Mouse (Mus musculus): ENCODE measurements around the gene Kif7. TPM values are rescaled to one million over a fixed set of nuclear protein-coding genes. Genes with fewer than 3 reads are reported as not detected.

Kif7 gene
- total RNA-seq (2021) = 1 to 10 TPM; 1.1 to 1.6 TPM
- long read RNA-seq, experiment 1, partial matches to known transcripts = 0 of 2 reads
- long read RNA-seq, experiment 1, other reads (novel, unspliced or antisense) = 2 of 2 reads
- long read RNA-seq, experiment 2 = 0 reads

DNA sequence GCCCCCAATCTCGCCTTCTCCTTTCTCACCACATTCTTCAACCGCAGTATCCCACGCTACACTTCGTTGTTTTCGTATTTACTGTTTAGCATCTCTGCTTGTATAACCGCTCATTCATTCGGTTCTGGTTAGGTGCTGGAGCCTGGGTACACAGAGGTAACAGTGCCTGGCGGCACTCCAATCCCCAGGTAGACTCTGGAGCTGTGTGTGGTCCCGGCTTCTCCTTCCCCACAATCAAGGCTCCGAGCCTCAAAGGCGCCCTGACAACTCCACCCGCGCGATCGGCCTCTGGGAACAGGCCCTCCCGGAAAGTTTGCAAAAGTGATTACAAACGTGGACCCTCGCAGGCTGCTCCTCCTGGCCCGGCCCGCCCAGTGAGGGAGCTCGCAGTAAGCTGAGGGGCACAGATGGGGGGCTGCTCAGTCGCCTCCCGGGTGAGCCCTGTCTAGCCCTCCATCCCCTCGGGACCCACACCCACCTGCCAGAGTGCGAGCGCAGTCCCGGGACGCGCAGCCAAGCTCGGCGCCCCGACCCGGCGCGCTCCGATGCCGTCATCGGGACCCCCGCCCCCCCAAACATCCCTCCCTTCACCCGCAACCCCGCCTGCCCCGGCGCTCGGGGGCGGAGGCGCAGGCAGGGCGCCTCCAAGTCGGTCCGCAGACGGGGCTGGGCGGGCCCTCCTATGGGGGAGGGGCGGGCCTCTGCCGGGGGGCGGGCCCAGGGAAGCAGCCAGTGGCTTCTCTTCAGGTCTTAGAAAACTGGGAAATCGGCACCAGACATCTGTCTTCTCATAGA lies at the start of gene Kif7:
TSS of gene Kif7 (minus strand) at position 534 of the 795 bp plus-strand sequence.
- peak; percentile 14 to 26 for DNase-seq (ENCODE audit: low spot score in 2 of 2)

DNA sequence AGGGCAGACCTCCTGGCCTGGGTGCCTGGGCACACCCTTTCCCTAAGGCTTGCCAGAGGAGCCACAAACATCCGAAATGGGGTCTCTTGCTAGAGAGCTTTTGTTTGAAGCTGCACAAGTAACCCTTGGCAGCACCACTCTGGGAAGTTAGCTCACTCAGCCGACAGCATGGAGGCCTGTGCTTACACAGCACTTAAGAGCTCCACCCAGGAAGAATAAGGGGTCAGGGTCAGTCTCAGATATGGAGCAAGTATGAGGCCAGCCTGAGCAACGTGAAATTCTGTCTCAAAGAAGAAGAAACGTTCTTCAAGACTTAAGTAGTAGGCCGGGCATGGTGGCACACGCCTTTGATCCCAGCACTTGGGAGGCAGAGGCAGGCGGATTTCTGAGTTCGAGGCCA lies 46.6 kb upstream of the Kif7 start:
- no peak for DNase-seq (ENCODE audit: low spot score in 2 of 2)

DNA sequence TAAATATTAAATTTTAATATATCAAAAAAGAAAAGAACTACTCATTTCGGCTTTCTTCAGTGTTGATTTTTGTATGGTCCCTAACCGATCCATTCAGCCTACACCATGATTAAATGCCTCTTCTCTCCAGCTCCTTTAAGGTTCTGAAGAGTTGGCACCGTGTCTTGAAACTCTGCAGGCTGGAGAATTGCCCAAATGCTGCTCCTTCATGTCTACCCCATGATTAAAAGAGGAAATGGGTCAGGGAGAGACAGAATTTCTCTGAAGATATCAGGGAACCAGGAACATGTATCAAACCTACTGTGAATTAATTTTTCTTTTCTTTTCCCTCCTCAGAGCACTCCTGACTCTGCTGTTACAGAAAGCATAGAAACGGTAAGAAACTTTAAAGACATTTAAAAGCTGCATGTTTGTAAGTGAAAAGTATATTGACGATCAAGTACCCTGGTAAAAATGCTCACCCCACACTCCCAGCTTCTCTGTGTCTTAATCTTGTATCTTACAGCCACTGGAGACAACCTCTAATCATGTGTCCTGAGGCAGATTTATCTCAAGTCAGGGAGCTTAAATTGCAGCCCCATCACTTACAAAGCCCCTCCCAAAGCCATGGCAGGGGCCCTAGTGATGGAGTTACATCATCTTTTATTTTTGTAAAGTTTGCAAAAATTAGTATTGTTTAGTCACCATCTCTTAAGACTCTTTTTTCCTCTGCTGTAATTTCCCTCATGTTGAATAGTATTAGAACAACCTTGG lies 45.8 kb upstream of the Kif7 start:
- no peak for DNase-seq (ENCODE audit: low spot score in 2 of 2)

DNA sequence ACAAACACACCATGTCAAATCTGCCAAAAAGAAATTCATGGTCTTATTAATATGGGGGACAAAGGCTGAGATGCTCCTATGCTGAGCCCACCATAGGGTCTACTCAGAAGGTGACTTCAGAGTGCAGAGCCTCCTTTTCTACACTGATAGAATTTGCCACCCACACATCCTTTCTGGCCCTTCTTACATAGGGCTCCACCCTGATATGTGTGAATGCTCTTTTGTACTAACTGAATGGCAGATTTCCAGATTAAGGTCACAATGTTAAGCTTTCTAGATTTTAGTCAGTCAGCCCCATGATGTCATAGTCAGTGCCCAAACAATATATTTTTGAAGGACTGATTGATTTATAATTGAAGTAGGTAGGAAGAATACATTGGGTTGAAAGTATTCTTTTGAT lies 44.2 kb upstream of the Kif7 start:
- no peak for DNase-seq (ENCODE audit: low spot score in 2 of 2)

DNA sequence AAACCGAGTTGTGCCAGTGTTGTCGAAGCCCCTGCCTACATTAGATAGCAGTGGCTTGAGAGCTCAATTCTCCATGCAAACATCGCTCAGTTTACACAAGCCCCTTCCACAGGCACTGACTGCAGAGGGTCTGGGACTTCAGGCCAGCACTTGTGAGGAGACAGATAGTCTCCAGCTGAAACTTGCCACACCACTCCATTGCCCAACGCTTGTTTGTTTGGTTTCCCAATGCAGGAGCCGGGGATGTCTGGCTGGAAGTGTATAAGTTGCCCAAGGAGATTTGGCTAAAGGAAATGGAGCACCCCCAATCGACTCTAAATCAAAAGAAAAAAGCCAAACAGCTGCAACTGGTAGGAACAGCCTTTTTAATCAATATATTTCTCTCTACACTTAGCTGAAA lies 42.7 kb upstream of the Kif7 start:
- no peak for DNase-seq (ENCODE audit: low spot score in 2 of 2)

DNA sequence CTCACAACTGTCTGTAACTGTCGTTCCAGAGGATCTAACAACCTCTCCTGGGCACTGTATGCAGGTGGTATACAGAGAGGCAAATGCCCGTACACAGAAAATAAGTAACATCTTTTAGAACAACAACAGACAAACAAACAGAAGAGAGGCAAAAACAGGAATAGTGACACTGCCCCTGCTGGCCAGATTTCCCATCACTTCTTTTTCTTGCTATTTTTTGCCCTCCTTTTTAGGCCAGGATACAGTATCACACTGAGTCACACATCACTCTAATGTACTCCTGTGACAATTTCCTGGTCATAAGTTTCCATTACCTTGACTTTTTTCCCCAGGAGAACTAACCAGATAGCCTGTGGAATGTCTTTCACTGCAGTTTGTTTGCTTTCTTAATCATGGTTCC lies 40.8 kb upstream of the Kif7 start:
- DNase-seq (ENCODE audit: low spot score in 2 of 2) = no peak

DNA sequence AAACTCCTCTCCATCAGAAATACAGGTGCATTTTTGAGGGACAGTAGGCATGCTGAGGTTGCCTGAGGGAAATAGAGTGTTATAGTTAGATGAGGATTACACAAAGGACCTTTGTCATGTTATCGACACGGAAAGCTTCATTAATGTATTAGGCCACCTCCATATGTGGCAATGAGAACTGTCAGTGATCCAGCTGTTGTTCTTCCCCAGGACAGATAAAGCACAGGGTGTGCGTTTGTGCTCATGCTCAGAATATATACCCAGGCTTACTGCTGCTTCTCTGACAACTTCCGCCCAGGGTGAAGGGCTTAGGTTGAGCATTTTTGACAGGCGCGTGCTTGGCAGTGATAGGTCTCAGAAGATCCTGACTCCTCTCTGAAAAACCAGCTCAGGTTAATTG lies 34.0 kb upstream of the Kif7 start:
- DNase-seq (ENCODE audit: low spot score in 2 of 2) = no peak

DNA sequence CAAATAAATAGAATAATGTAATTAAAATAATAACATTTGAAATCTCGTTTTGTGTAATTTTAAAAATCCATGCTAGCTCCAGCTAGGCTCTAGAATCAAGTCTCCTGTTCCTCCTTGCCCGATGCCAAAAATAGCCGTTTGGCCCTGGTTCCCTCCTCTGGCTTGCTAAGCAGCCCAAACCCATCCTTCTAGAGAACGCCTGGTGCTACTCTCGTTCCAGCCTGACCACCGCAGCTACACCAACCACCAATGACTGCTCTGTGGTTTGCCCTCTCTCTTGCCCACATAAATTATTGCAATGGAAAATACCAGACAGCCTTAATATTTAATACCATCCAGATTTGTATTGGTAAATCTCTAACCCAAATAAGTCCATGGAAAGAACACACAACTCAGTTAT lies 32.1 kb upstream of the Kif7 start:
- no peak for DNase-seq (ENCODE audit: low spot score in 2 of 2)

DNA sequence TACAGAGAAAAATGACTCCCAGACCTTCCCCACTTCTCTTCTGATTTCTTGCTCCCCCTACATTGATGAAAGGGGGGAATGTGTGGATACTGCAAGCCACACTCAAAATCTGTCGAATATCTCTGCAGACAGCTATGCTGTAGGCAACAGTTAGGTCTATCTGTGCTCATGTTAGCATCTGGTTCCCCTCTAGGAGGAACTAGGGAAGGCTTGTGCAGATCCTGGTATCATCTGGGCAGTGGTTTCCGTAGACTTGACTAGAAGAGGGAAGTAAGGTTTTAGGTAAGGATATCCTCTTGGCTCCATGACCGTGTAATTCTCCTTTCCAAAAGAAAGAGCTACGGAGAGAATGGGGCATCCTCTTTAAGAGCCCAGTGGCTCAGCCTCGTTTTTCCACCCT lies 29.1 kb upstream of the Kif7 start:
- no peak for DNase-seq (ENCODE audit: low spot score in 2 of 2)

DNA sequence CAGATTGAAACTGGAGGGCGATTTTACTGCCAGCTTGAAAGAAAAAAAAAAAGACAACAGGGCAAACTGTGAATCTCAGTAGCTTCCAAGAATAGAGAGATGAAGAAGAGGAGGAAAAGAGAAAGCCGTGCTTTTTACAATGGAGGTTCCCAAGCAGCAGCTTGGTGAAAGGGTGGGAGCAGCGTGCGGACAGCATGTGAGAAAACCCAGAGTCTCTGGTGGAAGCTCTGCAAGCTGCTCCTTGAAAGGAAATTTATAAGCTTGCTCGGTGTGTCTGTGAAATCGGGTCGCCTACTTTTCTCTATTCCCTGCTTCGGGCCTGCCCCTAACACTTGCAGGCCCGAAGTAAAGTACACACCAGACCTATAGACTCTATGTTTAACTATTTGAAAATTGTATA lies 28.5 kb upstream of the Kif7 start:
- peak in 1 of 2 experiments; percentile 33 for DNase-seq (ENCODE audit: low spot score in 2 of 2)

DNA sequence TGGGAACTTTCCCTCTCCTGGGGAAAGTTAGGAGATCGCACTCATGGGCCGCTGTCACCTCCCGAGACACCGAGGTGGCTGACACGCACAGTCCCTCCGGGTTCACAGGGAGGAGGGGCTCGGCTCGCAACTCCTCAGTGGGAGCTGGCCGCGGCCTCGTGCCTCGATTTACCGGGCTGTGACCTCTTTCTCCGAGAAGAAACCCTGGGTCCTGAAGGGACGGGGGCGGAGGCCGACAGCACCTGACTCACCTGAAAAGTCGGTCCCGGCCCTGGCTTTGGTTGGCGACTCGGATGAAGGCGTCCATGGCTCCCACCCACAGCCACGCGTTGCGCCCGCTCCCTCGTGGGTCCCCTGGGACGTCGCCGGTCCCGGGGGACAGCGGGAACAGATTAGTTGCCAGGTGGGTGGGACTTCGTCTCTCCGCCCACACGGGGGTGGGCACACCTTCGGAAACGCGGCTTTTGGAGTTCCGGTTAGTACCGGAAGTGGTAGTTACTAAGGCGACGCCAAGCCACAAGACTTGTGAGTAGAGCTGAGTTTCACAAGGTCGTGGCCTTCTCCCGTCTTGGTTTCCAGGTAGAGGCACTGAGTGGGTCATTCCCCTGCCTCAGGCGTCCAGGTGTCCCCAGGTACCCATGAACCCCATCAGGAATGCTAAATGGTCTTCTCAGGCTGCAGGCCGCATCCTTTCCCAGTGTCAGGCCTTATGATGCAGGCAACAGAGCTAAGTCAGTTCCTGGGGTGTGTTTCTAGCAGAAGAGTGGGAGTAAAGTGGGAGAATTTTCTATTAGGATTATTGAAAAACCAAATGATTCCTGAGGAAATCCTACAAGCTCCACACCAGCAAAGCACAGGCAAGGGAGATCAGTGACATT lies 27.4 kb upstream of the Kif7 start, which contains the start of the genes Pex11a and Wdr93:
TSS of gene Pex11a (minus strand) at position 473 of the 878 bp plus-strand sequence.
TSS of gene Wdr93 (plus strand) at position 505 of the 878 bp plus-strand sequence.
- DNase-seq (ENCODE audit: low spot score in 2 of 2) = peak; percentile 64 to 66

DNA sequence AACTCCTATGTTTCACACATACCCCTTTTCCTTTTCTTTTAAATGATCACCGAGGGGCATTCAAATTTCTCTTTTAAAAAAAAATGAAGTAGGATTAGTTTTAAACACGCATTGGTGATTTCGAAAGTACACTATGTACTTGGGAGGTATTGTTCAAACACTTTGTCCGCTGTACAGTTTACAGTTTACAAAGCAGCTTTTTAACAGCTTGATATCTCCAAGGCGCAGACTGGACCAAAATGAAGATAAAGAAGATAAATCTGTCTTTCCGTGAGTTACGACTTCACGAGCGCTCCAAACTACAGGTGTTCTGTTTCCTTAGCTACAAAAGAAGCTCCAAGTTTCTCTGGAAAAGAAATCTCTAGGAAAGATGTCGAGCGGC lies 26.7 kb upstream of the Kif7 start:
- no peak for DNase-seq (ENCODE audit: low spot score in 2 of 2)

DNA sequence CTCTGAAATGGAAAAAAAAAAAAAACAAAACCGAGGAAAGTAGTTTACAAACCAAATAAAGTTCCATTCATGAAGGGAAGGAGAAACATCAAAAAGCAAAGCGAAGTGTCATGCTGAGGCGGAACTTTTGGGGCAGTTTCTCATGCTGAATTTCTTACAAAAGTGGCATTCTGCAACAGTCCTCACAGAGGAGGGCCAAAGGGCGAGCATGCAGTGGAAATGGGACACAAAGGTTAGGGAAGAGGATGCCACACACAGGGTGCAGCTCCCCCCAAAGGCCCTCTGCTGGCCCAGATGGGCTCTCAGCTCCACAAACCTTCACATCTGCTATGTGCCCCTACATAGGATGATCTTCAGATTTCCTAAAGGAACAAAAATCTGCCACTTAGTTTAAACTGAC lies 24.8 kb upstream of the Kif7 start:
- DNase-seq (ENCODE audit: low spot score in 2 of 2) = no peak

DNA sequence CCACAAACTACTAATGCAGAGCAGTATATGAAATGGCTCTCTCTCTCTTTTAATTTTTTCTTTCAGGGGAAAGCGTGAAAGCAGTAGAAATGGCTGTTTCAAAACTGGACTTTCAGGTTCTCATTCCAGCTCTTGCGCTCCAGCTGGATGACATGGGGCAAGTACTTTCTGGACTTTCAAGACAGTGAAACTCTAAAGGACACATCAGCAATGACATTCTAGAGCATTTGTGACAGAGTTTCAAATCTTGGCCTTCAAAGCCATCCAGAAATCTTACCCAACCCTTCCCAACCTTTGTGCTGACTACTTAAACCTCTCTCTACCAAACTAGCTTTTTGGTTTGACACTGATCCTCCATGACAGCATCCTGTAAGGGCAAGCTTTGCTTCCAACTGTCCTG lies 23.4 kb upstream of the Kif7 start:
- DNase-seq (ENCODE audit: low spot score in 2 of 2) = no peak

DNA sequence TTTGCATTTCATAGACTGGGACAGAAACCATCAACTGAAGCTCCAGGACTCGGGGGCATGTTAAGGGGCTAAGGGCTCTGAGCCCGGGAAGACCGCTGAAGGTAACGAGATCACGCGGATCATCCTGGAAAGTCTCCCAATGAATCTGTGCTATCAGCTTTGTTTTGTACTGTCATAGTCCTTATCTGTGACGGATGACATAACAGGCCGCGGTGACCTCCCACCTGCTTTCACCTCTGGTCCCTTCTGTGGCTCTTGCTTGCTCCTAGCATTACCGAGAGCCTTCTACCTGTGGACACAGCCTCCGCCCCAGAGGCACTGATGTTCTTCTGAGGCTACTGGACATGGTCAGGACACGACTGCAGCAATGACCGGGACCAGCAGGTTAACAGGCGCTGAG lies 21.0 kb upstream of the Kif7 start:
- DNase-seq (ENCODE audit: low spot score in 2 of 2) = no peak

DNA sequence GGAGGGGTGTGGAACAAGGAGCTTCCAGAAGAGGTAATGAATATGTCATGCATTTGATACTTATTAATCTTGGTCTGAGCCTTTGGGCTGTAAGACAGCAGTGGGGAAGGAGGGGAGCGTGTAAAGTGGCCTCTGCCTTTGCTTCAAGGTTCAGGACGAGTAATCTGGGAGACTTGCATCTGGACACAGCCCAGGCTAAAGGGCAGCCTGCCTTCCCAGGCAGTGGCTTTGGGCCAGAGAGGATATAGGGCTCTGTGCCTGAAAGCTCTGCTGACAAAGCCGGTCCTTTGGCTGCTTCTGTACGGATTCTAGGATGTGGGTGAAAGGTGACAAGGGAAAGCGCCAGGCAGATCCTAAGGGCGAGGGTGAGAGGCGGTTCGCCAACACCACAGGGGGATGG lies 19.0 kb upstream of the Kif7 start:
- no peak for DNase-seq (ENCODE audit: low spot score in 2 of 2)

DNA sequence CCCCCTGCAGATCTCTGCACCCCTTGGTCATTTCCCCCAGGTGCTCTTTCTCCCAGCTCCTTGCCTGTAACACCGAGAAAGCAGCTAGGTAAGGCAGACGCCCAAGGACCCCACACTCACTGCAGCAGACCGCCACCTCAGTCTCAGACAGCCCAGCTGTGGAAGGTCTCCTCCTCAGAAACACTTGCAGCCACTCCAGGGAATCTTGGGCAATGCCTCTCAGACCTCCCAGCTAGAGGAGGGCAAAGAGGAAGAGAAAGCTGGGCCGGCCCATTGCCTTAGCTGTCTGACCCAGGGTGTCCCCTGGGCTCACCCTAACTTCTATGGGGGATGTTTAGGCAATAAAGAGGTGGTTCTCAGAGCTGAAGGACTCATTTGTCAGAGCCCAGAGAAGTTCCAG lies 17.1 kb upstream of the Kif7 start, which contains the start of gene Plin1:
TSS of gene Plin1 (minus strand) at position 282 of the 400 bp plus-strand sequence.
- DNase-seq (ENCODE audit: low spot score in 2 of 2) = no peak

DNA sequence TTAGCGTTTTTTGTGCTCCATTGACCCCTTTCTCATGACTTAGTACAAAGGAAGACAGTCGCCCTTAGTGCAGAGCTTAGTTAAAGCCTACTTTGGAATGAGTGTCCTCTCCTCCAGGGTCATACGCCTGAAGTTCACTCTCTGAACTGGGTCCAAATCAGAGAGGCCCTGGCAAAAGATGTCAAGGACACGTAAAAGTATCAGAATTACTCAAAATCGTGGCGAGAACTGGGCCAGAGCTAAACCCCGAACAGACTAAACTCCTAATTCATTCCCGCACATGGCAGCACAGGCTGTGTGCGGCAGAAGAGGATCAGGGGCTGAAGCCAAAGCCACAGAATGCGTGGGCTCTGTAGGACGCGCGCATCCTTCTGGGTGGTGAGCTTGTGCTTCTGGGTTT lies 15.9 kb upstream of the Kif7 start:
- DNase-seq (ENCODE audit: low spot score in 2 of 2) = no peak

DNA sequence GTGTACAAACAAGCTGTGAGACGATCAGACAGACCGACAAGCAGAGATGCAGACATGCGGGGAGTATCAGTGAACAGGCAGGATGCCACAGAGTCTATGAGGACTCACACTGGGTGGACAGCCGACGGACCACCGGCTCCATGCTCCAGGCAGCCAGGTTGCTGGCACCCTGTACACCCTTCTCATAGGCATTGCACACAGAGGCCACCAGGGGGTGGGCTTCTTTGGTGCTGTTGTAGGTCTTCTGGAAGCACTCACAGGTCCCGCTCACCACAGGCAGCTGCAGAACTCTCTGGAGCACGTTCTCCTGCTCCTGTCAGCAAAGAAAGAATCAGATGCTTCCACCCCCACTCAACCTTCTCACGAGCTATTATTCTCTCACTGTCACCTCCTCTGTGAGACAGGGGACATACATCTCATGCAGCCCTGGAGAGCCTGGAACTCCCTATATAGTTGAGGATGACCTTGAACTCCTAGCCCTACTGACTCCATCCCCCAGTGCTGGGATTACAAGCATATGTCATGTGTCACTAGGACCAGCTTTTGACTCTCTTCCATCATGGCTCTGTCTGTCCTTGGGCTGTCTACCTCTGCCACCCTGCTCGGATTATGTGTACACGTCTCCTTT lies 14.3 kb upstream of the Kif7 start:
- DNase-seq (ENCODE audit: low spot score in 2 of 2) = no peak

DNA sequence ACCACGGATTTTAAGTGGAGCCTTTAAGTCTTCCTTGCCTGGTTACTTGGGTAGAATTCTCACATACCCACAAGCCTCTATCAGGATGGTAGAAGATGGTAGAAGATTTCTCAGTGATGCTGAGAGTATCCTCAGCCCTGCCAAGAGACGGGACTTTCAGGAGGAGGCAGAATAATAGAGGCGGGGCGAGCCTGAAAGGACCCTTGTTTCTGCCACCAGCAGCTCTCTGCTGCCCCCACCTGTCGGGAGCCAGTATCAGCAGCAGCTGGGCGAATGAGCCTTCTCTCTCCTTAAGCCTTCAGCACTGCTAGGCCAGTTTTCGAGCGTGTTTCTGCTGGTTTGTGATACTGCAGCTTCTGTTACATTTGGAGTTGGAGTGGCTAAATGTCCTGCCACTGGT lies 13.6 kb upstream of the Kif7 start:
- peak; percentile 61 to 65 for DNase-seq (ENCODE audit: low spot score in 2 of 2)

DNA sequence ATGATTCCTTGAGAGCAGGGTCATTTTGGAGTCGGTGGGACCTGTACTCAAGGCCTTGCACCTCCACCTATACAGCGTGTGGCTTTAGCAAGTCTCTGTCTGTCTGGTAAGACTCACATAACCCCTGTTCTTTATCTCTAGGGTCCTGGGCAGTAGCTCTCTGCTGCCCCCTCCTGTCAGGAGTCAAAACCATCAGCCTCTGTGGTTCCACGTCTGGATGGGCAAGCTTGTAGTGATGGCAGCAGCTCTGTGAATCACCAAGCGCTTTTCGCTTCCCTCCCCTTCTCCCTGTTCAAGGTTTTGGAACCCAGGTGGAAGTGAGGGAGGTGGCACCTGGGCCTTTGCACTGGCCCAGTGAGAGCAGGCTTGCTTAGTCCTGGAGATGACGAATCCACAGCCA lies 12.7 kb upstream of the Kif7 start:
- DNase-seq (ENCODE audit: low spot score in 2 of 2) = peak; percentile 53 to 57
